Mouse (Mus musculus) heart, adult 2 months (tissue): ENCODE measurements at regions not wholly inside any gene's neighbourhood (a gene's known extent, or its start where the extent isn't known, plus 50 kb on each side); places are given as distances from the start of the nearest gene placed in this dataset.

Experiments used
- CTCF ChIP-seq: fragments of 200-600 bp; IDR thresholded peaks from 2 replicates; pipeline ENCODE4 v1.8.1; 2022; ENCODE audit warnings: antibody characterized with exemption, mild to moderate bottlenecking, moderate library complexity
- EP300 ChIP-seq: fragments of 200-500 bp; IDR thresholded peaks from 2 replicates; pipeline ENCODE4 v1.6.1; 2011; ENCODE audit warnings: low read depth, low read length, control low read depth; ENCODE audit not compliant: insufficient read depth
- POLR2A ChIP-seq: fragments of 200-500 bp; IDR thresholded peaks from 2 replicates; pipeline ENCODE4 v1.6.1; 2011; ENCODE audit warnings: mild to moderate bottlenecking, low read depth, low read length, control low read depth; ENCODE audit not compliant: insufficient read depth

- TF ChIP-seq CTCF (no peak), POLR2A (no peak), EP300 (no peak)
Measured at GRCm38 (mm10) chr1:186408986-186409441, 291.9 kb upstream of the Lyplal1 start.
